Mouse (Mus musculus) naive thymus-derived CD4-positive, alpha-beta T cell, adult 5 months (primary cell): ENCODE results near the gene Abca16. TPM values are rescaled to one million over a fixed set of nuclear protein-coding genes. Genes with fewer than 3 reads are reported as not detected.

Source experiments
- polyA plus RNA-seq: library from polyadenylated mRNA; unstranded; fragments of 100-300 nt; shearing (Covaris generic); gene quantifications from one replicate; pipeline ENCODE4 v1.2.1, GENCODE M21; 2017

Abca16 gene
- not detected for polyA plus RNA-seq

DNA sequence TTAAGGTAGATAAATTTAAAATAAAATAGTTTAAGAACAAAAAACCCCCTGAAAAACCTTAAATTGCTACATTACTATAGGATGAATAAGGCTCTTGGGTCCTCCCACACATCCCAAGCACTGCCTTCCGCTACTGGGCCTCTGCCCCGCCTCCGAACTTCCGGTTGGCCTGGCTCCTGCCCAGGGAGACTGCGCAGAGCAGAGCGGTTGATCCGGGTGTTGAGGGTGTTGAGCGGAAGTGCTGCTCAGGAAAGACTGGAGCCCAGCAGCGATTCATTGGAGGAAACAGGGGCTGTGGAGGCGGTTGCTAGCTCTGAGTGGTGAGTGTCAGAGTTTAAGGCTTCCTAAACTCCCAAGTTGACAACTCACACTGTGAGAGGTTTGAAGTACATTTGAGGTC, at the start of gene Abca16:
Abca16 (plus strand) TSS at position 201 of the 400 bp plus-strand sequence.

Other genes with a start within 250 kb of the Abca16 start
- not detected for gene Anks4b, start 235.8 kb upstream of the Abca16 start, polyA plus RNA-seq
- gene Crym, start 207.5 kb upstream of the Abca16 start, polyA plus RNA-seq = not detected
- gene Abca14, start 205.7 kb upstream of the Abca16 start, polyA plus RNA-seq = not detected
- gene Abca15, start 81.0 kb upstream of the Abca16 start, polyA plus RNA-seq = not detected
- gene Uqcrc2, start 225.5 kb downstream of the Abca16 start, polyA plus RNA-seq = 123 TPM